Mouse (Mus musculus): ENCODE data around the gene Rpl41.

Gene Rpl41

GRCm38 (mm10) chr10:128548947-128549681 lies at the start of gene Rpl41:
Gene Rpl41, minus strand, starts transcription at chr10:128549305.
- CTCF ChIA-PET: no interaction called here

DNA sequence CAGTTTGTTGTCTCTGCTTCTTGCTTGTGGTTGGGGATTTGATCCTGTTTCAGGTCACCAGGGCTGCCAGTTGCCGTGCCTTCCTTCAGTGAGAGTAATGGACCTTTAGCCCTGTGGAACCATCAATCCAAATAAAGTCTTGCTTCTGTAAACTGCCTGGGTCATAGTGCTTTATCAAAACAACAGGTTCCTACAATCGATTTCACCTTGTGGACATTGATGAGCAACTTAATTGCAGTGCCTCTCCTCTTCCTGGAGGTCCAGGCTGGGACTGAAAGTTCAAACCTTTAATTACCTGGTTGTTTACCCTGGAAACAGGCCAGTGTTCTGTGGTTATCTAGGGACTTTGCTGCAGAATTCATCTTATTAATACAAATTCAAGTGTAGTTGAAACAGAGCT lies 49.4 kb upstream of the Rpl41 start:
- CTCF ChIA-PET: no interaction called here

- CTCF ChIA-PET: interaction anchor here (0.6 kb wide), 2 partner anchors 93 to 256 kb away, joined by 3 to 8 read pairs; no protein-coding TSS in a partner anchor
These were observed 43.7 kb upstream of the Rpl41 start for GRCm38 (mm10) chr10:128592797-128593196.

GRCm38 (mm10) chr10:128591436-128591835 lies 42.3 kb upstream of the Rpl41 start:
- CTCF ChIA-PET: interaction anchor here (0.5 kb wide), 1 partner anchor 9 kb away, joined by 3 read pairs; no protein-coding TSS in a partner anchor

DNA sequence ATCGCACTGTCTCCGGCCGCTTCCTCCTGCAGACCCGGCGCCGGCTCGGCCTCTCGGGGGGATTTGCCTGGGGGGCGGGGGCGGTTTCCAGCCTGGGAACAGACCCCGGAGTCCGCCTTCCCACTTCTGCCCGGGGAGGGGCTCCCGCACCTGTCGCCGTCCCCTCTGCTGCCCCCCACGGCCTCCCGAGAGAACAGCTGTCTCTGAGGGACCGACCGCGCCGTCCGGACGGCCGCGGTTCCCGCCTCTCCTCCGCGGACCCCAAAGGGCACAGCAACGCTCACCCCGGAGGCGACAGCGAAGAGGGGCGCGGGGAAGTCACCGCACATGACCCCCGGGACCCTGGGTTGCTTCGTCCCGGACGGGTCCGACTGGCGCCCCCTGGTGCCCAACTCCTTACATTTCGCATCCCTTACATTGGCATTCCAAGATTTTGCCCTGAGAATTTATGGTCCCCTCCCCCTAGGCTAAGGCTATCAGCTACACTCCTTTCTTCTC lies 41.1 kb upstream of the Rpl41 start:
- CTCF ChIA-PET: interaction anchor here (0.5 kb wide), 1 partner anchor 121 kb away, joined by 4 read pairs; no protein-coding TSS in a partner anchor

DNA sequence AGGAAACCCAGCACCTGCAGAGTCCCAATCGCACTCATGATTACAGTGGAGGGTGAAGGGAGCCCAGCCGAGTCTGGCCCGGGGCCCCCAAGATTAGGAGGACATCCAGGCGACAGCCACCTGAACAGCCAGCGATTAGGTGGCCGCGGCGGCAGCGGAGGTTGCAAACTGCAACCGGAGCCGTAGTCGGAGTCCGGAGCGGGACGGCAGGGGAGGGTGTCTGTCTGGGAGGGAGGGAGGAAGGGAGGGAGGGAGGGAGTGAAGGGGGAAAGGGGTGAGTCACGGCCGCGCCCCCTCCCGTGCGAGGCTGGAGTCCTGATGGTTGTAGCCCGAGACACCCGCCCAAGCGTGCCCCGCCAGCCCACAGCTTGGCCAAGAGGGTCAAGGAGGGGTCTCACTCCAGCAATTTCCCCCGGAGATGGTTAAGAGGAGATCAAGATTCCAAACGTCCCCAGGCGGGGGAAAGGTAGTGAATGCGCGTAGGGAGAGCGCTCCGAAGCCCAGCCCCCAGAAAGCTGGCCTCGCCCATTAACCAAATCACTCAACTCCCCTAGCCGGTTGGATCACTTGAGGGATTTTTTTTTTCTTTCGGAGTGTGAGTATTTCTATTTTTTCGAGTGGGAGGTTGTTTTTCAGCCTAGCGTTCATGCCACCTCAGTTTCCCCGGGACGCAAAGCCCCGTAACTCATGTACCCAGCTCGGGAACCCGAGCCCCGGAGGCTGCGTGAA lies 40.5 kb upstream of the Rpl41 start, which contains the start of gene Erbb3:
TSS of gene Erbb3 (minus strand) at position 189 of the 729 bp plus-strand sequence.
- CTCF ChIA-PET: no interaction called here

- CTCF ChIA-PET: no interaction called here
These were observed 39.8 kb upstream of the Rpl41 start for GRCm38 (mm10) chr10:128588775-128589463.

GRCm38 (mm10) chr10:128588136-128588535 lies 39.0 kb upstream of the Rpl41 start:
- CTCF ChIA-PET: no interaction called here

DNA sequence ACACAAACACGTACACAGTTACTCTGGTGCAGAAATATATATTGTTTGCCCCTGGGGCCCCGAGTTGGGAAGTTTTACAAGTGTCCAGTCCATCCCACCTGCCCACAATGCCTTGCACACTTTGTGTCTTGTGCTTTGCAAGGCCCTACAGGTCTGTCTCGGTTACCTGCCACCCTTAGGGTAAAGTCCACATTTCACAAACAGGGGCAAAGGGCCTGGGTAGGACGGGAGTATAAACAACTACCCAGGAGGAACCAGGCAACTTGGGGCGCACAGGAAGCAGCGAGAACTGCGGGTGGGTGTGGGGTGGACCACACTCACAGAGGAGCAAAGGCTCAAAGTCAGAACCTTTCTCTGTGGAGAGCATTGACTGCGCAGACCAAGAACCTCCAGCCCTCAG lies 38.6 kb upstream of the Rpl41 start:
- CTCF ChIA-PET: no interaction called here

- CTCF ChIA-PET: no interaction called here
These were observed 38.0 kb upstream of the Rpl41 start for GRCm38 (mm10) chr10:128587120-128587519.

DNA sequence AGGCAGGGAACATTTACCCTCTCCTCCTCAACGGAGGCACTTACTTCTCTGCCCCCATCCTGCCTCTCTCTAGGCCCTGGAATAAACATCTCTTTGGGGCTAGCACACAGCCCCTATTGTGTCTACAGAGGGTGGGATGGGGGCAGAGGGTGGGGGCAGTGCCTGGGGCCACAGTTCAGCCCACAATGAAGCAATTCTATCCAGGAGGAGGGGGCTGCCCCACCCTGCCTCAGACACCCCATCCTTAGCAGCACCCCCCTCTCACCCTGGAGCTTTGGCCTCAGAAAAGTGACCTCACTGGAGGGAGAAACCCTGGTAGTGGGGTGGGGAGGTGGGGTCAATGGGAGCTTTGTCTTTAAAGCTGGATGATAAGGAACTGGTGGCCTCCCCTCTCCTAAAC lies 37.4 kb upstream of the Rpl41 start:
- CTCF ChIA-PET: no interaction called here

GRCm38 (mm10) chr10:128584386-128584785 lies 35.3 kb upstream of the Rpl41 start:
- CTCF ChIA-PET: no interaction called here

- CTCF ChIA-PET: no interaction called here
These were observed 34.5 kb upstream of the Rpl41 start for GRCm38 (mm10) chr10:128583644-128584043.

DNA sequence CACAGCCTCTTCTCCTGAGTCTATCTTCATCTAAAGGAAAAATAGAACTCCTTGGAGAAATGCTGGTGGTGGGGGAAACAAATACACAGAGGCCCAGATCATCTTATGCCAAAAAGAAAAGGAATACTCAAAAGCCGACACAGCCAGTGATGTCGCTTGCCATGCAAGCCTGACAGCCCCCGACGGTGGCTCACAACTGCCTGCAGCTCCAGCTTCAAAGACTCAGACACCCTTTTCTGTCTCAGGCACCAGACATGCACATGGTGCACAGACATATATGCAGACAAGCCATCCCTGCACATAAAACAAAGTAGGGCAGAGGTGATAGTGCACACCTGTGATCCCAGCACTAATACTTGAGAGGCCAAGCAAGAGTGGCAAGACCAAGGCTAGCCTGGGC lies 30.6 kb upstream of the Rpl41 start:
- CTCF ChIA-PET: interaction anchor here (0.8 kb wide), 1 partner anchor 15 kb away, joined by 3 read pairs; no protein-coding TSS in a partner anchor

- CTCF ChIA-PET: interaction anchor here (0.8 kb wide), 1 partner anchor 15 kb away, joined by 3 read pairs; no protein-coding TSS in a partner anchor
These were observed 30.2 kb upstream of the Rpl41 start for GRCm38 (mm10) chr10:128579298-128579697.

DNA sequence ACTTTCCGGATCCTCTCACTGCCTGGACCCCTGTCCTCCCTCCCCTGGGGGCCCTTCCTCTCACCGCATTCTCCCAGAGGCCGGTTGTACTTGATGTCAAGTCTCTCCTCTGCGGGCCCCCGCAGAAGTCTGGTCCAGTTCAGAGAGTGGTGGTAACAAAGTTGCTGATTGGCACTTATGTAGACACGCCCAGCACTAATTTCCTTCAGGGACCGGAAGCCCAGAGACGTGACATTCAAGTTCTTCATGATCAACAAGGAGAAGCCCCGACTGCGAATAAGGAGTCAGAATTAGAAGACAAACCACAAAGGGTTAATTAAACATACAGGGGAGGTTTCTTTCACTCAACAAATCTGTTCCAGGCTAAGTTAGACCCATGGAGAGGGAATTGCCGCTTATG lies 29.2 kb upstream of the Rpl41 start:
- CTCF ChIA-PET: no interaction called here

DNA sequence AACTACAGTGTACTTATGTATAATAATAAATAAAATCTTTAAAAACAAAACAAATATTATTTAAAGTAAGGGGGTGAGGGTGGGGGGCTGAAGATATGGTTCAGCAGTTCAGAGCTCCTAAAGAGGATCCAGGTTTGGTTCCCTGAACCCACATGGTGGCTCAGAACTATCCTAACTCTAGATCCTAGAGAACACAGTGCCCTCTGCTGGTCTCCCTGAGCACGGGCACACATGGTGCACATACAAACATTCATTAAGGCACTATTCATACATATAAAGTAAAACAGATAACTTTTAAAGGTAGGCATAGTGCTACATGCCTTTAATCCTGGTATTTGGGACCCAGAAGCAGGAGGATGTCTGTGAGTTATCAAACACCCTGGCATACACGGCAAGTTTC lies 26.0 kb upstream of the Rpl41 start:
- CTCF ChIA-PET: no interaction called here

DNA sequence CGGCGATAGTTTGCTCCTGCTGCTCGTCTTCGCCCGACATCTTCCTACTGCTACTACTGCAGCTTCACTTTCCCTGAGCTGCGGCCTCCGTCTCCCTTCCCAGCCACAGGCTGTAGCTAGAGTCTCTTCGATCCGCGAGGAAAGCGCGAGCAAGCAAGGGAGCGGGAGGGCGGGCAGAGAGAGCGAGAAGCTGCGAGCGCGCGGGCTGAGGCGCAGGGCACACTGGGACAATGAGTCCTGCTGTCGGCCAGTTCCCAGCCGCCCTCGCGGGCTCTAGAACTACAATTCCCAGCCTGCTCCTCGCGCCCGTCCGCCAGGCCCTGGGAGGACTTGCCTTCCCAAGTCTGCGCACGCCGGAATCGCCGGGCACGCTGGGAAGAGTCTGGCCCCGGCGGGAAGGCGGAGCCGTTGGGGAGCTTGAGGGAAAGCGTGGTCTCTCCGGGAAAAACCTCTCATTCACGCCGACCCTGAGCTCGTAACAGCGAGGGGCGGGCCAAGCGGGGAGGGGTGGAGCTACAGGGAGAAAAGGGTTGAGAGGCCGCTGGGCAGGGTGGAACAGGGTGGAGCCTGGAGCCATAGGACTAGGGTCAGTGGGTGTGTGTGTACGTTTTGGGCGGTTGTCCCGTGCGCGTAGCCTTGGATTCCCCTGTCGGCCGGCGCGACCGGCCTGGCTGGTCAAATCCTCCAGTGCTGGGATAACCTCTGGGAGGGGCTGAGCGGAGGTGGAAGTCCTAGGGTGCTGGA lies 16.9 kb upstream of the Rpl41 start, which contains the start of gene Pa2g4:
TSS of gene Pa2g4 (minus strand) at position 200 of the 744 bp plus-strand sequence.
- CTCF ChIA-PET: interaction anchor here (0.6 kb wide), 1 partner anchor 48 kb away, joined by 14 read pairs; no protein-coding TSS in a partner anchor

GRCm38 (mm10) chr10:128565206-128565787 lies 16.2 kb upstream of the Rpl41 start:
- CTCF ChIA-PET: no interaction called here

DNA sequence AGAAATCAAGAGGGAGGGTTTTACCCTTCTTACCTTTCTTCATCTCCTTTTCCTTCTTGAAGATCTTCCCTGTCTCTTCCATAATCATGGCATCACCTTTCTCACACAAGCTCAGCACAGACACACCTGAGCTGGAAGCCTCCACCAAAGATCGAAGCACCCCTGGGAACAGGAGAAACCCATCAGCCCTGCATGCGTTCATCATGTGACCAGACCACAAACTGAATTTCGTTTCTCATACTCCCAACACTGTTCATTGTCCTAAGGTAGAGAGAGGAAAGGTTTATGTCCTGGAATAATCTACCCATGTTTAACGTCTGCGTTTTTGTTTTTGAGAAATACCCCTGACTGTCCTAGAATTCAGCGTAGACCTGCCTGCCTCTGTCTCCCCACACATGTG lies 14.4 kb upstream of the Rpl41 start:
- CTCF ChIA-PET: interaction anchor here (0.6 kb wide), 1 partner anchor 50 kb away, joined by 3 read pairs; no protein-coding TSS in a partner anchor

DNA sequence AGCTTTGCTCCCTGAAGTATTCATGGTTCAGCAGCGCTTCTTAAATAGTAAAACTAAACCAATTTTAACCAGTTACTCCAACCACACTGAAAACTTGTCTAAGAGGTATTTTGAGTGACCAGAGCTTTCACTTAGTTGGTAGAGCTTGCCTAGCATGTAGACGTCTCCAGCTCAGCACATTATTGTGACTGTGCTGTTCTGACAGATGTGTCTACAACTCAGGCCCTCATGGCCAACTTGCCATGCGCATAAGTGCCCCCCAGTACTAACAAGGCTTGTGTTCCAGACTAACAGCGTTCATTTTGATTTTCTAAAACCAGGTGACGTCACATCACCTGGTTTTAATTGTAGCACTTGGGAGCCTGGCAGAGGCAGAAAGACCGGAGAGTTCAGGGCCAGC lies 7.9 kb upstream of the Rpl41 start:
- CTCF ChIA-PET: no interaction called here

All from spleen, embryonic (tissue).